Comparison of ENCODE assay signal across 10 mouse cellular contexts in genomic region chr2:106790329-106790701, GRCm38 (mm10).
DNase-seq lines count a peak whose midpoint lies in the region; ATAC-seq and TF ChIP-seq lines count a peak whose summit lies in the region.
"Had no signal": no experiment of that assay in that cellular context is flagged by ENCODE, and none has a peak within 500 bp of the region (broad histone marks: within the 10 kb centered on the region; RNA-seq: fewer than 3 reads in every experiment).

No protein-coding gene starts in this region.

- no peak overlapping the region for H3K9ac ChIP-seq in hindbrain, embryonic 14.5 days
- no peak overlapping the region for H3K9ac ChIP-seq in embryonic facial prominence, embryonic 12.5 days
- no peak overlapping the region for H3K9ac ChIP-seq in kidney, embryonic 16.5 days (replicated peaks; ENCODE audit: low read length)
- H3K9ac ChIP-seq in liver, postnatal 0 days (replicated peaks), result no peak overlapping the region

- no peak overlapping the region for H3K4me2 ChIP-seq in hindbrain, embryonic 14.5 days (replicated peaks)
- no peak overlapping the region for H3K4me2 ChIP-seq in embryonic facial prominence, embryonic 12.5 days (replicated peaks)
- H3K4me2 ChIP-seq in kidney, embryonic 16.5 days (replicated peaks; ENCODE audit: low read depth, low read length), result 0 out of 2 replicates have a peak overlapping the region, but pooled peaks have one; percentile 2
- no peak overlapping the region for H3K4me2 ChIP-seq in liver, postnatal 0 days (ENCODE audit: low read depth, low read length)

- TF ChIP-seq EP300 in liver, postnatal 0 days (IDR thresholded peaks at IDR 0.05; ENCODE audit: low read depth), result no peak

- H3K27me3 ChIP-seq in hindbrain, embryonic 10.5 days (ENCODE audit: insufficient read depth, poor library complexity, severe bottlenecking), result peaks cover 4% of the 10 kb centered on the region; the same call in 1 of the 2 replicates
- no peaks in the 10 kb centered on the region for H3K27me3 ChIP-seq in hindbrain, embryonic 14.5 days (ENCODE audit: control insufficient read depth, insufficient read depth, low read length)
- H3K27me3 ChIP-seq in embryonic facial prominence, embryonic 12.5 days, result no peaks in the 10 kb centered on the region
- H3K27me3 ChIP-seq in kidney, embryonic 16.5 days (ENCODE audit: insufficient read depth, low read length), result no peaks in the 10 kb centered on the region
- no peaks in the 10 kb centered on the region for H3K27me3 ChIP-seq in liver, postnatal 0 days (ENCODE audit: insufficient read depth, low read length)

- H3K4me3 ChIP-seq in hindbrain, embryonic 10.5 days, result no peak overlapping the region
- no peak overlapping the region for H3K4me3 ChIP-seq in hindbrain, embryonic 14.5 days (replicated peaks; ENCODE audit: low read length)
- no peak overlapping the region for H3K4me3 ChIP-seq in embryonic facial prominence, embryonic 12.5 days
- H3K4me3 ChIP-seq in kidney, embryonic 16.5 days (ENCODE audit: low read length), result no peak overlapping the region
- H3K4me3 ChIP-seq in liver, postnatal 0 days (ENCODE audit: low read depth, low read length), result no peak overlapping the region

- no peak for TF ChIP-seq CTCF in liver, postnatal 0 days (IDR thresholded peaks at IDR 0.05; ENCODE audit: low read depth)

- WGBS in hindbrain, embryonic 10.5 days, result 66% methylated on average over 3 of the region's 3 CpGs
- WGBS in hindbrain, embryonic 14.5 days, result 66% methylated on average over 3 of the region's 3 CpGs
- 47% methylated on average over 3 of the region's 3 CpGs for whole genome bisulfite sequencing in embryonic facial prominence, embryonic 12.5 days
- 12% methylated on average over 3 of the region's 3 CpGs for WGBS in kidney, embryonic 16.5 days
- 59% methylated on average over 3 of the region's 3 CpGs for WGBS in liver, postnatal 0 days (ENCODE audit: insufficient replicate concordance)

- H3K9me3 ChIP-seq in hindbrain, embryonic 10.5 days, result no peaks in the 10 kb centered on the region
- H3K9me3 ChIP-seq in hindbrain, embryonic 14.5 days (ENCODE audit: control insufficient read depth, low read length), result no peaks in the 10 kb centered on the region
- H3K9me3 ChIP-seq in embryonic facial prominence, embryonic 12.5 days, result no peaks in the 10 kb centered on the region
- no peaks in the 10 kb centered on the region for H3K9me3 ChIP-seq in kidney, embryonic 16.5 days (ENCODE audit: low read length)
- no peaks in the 10 kb centered on the region for H3K9me3 ChIP-seq in liver, postnatal 0 days (ENCODE audit: low read length)

- ATAC-seq in hindbrain, embryonic 14.5 days (ENCODE audit: low FRiP score), result no peak
- no peak for ATAC-seq in embryonic facial prominence, embryonic 12.5 days (ENCODE audit: insufficient number of reproducible peaks, insufficient read depth, low FRiP score, low TSS enrichment)
- ATAC-seq in kidney, embryonic 16.5 days (ENCODE audit: low FRiP score, low TSS enrichment), result peak; percentile 82
- ATAC-seq in liver, postnatal 0 days, result no peak
- ATAC-seq: CD4-positive, CD25-positive, alpha-beta regulatory T cell, adult 4 months had no signal

- peaks cover 43% of the 10 kb centered on the region for H3K4me1 ChIP-seq in hindbrain, embryonic 10.5 days (replicated peaks)
- 0 out of 2 replicates have a peak, but pooled peaks cover 14% of the 10 kb centered on the region for H3K4me1 ChIP-seq in hindbrain, embryonic 14.5 days (replicated peaks; ENCODE audit: control insufficient read depth, insufficient read depth, low read length)
- H3K4me1 ChIP-seq in embryonic facial prominence, embryonic 12.5 days, result peaks cover 31% of the 10 kb centered on the region
- H3K4me1 ChIP-seq in kidney, embryonic 16.5 days (ENCODE audit: insufficient read depth, low read length), result peaks cover 39% of the 10 kb centered on the region
- peaks cover 3% of the 10 kb centered on the region; the same call in 1 of the 2 replicates for H3K4me1 ChIP-seq in liver, postnatal 0 days (ENCODE audit: insufficient read depth)

- no peaks in the 10 kb centered on the region for H3K36me3 ChIP-seq in hindbrain, embryonic 10.5 days
- H3K36me3 ChIP-seq in hindbrain, embryonic 14.5 days (replicated peaks; ENCODE audit: control insufficient read depth, insufficient read depth), result no peaks in the 10 kb centered on the region
- no peaks in the 10 kb centered on the region for H3K36me3 ChIP-seq in embryonic facial prominence, embryonic 12.5 days
- H3K36me3 ChIP-seq in kidney, embryonic 16.5 days (ENCODE audit: insufficient read depth, low read length), result no peaks in the 10 kb centered on the region
- H3K36me3 ChIP-seq in liver, postnatal 0 days (replicated peaks; ENCODE audit: insufficient read depth, low read length), result no peaks in the 10 kb centered on the region

- 0 out of 2 replicates have a peak overlapping the region, but pooled peaks have one; percentile 12 for H3K27ac ChIP-seq in hindbrain, embryonic 10.5 days
- H3K27ac ChIP-seq in hindbrain, embryonic 14.5 days, result no peak overlapping the region
- H3K27ac ChIP-seq in embryonic facial prominence, embryonic 12.5 days, result peak overlapping the region; percentile 85
- peak overlapping the region; percentile 93 for H3K27ac ChIP-seq in kidney, embryonic 16.5 days (ENCODE audit: low read length)
- no peak overlapping the region for H3K27ac ChIP-seq in liver, postnatal 0 days (ENCODE audit: low read depth)

- no peak for DNase-seq in hindbrain, embryonic 10.5 days (ENCODE audit: low spot score)
- DNase-seq in hindbrain, embryonic 14.5 days (ENCODE audit: low spot score), result no peak
- DNase-seq in liver, postnatal 0 days, result peak; percentile 15
- no peak for DNase-seq in thymus, postnatal 0 days (ENCODE audit: low spot score)
- DNase-seq in thymus, postnatal 10 days (ENCODE audit: low spot score in 2 of 2), result no peak
- no peak for DNase-seq in cerebellum, adult 18-20 months
- DNase-seq: retina, postnatal 1 day had no signal

Comparison
In these comparisons a context has a peak if more than half of its experiments do, and no peak if none do; other contexts are left out.
1. H3K27ac ChIP-seq: peak in hindbrain, embryonic 10.5 days (single experiment), embryonic facial prominence, embryonic 12.5 days (single experiment) and kidney, embryonic 16.5 days (single experiment); none in hindbrain, embryonic 14.5 days (single experiment) and liver, postnatal 0 days (single experiment).